Mouse (Mus musculus) gastrocnemius, postnatal 4 days (tissue): ENCODE measurements around the gene Chd2. TPM values are rescaled to one million over a fixed set of nuclear protein-coding genes. Genes with fewer than 3 reads are reported as not detected.

Experiments used
- DNase-seq, 2 experiments: peaks; one replicate each; pipeline ENCODE4 v3.0.0; 2021 to 2022; ENCODE audit warnings: low spot score in 2 of 2, mixed read lengths in 2 of 2
- total RNA-seq, 2 experiments: library from RNA; stranded (reverse); gene quantifications; 2 replicates each; pipeline ENCODE4 v1.2.3; 2021

The Chd2 gene
- total RNA-seq, 2 experiments from 2014 or later = 54.1 to 72.1 TPM

GRCm38 (mm10) chr7:73382843-73383242 lies 158.8 kb downstream of the Chd2 start:
- no peak for DNase-seq

- no peak for DNase-seq
These were observed 163.6 kb downstream of the Chd2 start for GRCm38 (mm10) chr7:73378034-73378433.

- no peak for DNase-seq
These were observed 164.3 kb downstream of the Chd2 start for GRCm38 (mm10) chr7:73377307-73377706.

Other genes starting within 250 kb of the Chd2 start
- gene Rgma, start 166.3 kb downstream of the Chd2 start, total RNA-seq = 10 to 100 TPM; 94.6 to 97.6 TPM
- 10 to 100 TPM; 13.6 to 20.3 TPM for gene Fam174b, start 198.5 kb upstream of the Chd2 start, total RNA-seq